Mouse (Mus musculus): Measurements from ENCODE around the gene Gtf2ird1.
"Not testable (repeated sequence)": the region's sequence is repeated elsewhere in the genome, so short reads cannot be mapped to it uniquely, and the experiment has no call there.

Gene Gtf2ird1

DNA sequence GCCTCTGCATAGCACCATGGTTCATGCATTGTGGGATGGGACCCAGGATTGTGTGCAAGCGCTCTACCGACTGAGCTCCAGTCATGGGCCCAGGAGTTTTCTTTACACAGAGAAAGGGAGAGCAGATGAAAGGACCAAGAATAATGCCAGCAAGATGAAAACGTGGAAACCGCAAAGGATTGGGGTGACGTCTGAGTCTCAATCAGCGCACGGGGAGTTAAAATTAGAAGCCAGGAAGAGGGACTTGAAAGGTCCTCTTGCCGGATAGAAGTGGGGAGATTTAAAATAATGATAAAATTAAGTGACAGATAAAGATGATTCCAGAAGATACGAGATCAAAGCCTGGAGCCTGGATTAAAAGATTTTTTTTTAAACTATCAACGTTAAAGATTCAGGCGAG is 25.8 kb upstream of the Gtf2ird1 start:
- in situ Hi-C loops (cut with MboI; ENCODE audit: unreplicated experiment in 2 of 2), result loop anchor here (5.0 kb wide), 3 partner anchors 100 to 300 kb away; partner anchors contain the start of gene Gtf2ird2 (in 1 of the 2)

DNA sequence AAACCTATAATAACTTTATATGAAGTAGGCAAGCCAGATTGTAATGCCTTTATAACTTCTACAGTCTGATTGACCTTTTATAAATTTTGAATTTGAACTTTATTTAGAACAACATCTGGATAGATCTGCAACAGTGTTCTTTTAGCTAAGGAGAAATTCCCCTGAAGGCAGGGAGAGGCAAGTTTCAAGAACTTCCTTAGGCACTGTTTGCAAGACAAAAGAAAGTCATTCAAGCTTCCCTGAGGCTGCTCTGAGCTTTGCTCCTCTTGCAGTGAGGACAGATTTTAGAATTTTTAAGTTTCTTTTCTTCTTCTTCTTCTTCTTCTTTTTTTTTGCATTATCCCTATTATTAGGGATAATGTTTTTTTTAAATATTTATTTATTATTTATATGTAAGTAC is 22.4 kb upstream of the Gtf2ird1 start:
- in situ Hi-C loops (cut with MboI; ENCODE audit: unreplicated experiment in 2 of 2), result not testable (repeated sequence)

DNA sequence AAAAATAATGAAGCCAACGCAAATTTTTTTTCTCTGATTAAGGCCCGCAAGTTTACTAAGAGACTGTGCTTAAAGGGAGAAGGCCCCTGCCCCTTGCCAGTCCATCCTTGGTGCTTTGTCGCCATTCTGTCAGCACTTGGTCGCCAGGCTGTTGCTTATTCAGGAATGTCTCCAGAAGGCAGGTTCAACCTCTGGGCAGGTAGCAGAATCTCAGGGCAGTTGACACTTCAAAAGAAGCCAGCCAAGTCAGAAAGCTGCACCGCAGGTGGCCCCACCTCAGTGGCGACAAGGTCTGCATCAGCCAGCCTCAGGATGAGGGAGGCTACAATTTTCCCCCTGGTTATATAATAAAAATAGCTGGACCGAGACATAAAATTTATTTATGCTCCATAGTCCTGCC is 19.2 kb upstream of the Gtf2ird1 start:
- in situ Hi-C loops (cut with MboI; ENCODE audit: unreplicated experiment in 2 of 2), result not testable (repeated sequence)

DNA sequence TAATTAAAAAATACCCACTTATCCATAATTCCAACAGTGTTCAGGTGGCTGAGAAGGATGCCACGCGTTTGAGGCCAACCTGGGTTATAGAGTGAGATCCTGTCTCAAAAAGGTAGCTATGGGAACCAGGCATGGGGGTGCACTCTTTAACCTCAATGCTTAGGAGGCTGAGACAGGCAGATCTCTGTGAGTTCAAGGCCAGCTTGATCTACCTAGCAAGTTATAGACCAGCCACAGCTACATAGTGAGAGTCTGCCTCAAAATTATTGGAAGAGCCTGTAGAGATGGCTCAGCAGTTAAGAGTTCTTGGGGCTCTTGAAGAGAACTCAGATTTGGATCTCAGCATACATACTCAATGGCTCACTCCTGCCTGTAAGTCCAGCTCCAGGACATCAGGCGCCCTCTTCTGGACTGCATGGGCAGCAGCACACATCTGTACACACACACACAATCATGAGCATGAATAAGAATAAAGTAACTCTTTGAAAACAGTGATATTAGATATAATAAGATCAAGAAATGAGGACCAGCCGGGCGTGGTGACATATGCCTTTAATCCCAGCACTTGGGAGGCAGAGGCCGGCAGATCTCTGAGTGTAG is 18.6 kb upstream of the Gtf2ird1 start:
- in situ Hi-C loops (cut with MboI; ENCODE audit: unreplicated experiment in 2 of 2), result no loop called here

- in situ Hi-C loops (cut with MboI; ENCODE audit: unreplicated experiment in 2 of 2), result no loop called here
These were observed 17.4 kb upstream of the Gtf2ird1 start for GRCm38 (mm10) chr5:134473902-134474301.

DNA sequence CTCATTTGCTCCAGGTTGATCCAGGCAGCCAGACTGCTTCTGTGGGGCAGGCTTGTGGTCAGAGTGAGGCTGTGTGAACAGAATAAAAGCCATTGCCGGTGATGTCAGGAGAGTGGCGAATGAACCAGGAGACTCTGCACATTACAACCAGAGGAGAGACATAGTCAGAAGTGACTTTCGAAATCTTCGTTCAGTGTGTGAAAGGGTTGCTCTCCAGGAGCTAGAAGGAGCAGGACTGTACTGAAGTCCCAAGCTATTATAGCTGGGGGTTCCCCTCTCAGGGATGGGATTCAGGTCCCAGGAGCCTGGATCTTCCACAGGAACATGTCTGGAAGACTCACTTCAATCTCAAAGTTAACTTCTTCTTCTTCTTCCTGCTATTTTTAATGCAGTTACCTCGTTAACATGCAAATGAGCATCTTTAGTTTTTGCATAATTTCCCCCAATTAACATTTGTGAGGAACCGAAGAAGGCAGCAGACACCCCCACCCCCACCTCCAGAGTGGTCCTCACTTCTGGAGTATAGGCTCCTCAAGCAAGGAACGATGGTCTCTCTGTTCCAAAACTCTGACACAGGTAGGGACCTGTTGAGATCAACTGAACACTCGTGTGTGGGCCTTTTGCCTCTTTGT is 14.1 kb upstream of the Gtf2ird1 start:
- in situ Hi-C loops (cut with MboI; ENCODE audit: unreplicated experiment in 2 of 2), result no loop called here

DNA sequence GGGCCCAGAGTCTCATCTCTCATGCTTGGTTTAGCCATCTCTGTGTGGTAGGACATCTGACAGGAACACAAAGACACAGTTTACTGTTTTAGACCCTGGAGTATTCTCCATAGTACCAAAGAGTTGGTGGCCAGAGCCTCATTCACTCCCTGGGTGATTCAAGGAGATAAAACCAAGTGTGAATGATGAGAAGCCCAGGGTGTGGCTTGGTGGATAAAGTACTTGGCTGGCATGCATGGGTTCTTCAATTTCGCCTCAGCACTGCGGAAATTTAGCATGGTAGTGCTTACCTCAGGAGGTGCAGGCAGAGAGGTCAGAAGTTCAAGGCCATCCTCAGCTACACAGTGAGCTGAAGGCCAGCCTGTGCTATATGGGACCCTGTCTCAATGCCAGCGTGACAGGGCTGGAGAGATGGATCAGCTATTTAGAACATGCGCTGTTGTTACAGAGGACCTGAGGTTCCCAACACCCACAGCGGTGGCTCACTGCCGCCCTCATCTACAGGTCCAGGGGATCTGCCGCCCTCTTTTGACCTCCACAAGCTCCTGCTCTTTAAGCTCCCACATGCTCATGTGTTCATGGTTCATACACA is 13.1 kb upstream of the Gtf2ird1 start:
- in situ Hi-C loops (cut with MboI; ENCODE audit: unreplicated experiment in 2 of 2), result no loop called here

DNA sequence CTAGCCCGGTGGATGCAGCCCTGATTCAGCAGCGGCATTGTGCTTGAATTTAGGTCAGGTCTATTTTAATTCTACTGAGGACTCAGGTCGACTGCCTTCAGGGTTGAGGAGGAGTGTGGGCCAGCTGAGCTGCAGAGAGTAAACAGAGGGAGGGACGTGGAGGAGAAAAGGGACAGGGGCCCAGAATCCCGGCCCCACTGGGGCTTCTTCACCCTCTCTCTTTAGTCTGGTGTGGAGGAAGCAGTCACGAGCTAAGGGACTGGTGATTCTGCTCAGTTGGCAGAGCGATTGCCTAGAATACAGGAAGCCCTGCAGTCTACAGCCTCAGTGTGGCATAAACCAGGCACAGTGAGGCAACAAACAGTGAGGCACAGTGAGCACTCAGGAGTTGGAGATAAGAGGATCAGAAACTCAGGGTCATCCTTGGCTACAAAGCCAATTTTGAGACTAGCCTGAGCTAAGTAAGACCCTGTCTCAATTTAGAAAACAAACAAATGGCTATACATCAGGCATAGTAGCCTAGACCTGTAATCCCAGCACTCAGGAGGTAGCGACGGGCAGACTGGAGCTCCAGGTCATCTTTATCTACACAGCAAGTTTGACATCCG is 11.7 kb upstream of the Gtf2ird1 start:
- in situ Hi-C loops (cut with MboI; ENCODE audit: unreplicated experiment in 2 of 2), result no loop called here

GRCm38 (mm10) chr5:134467030-134467549 is 10.6 kb upstream of the Gtf2ird1 start:
- in situ Hi-C loops (cut with MboI; ENCODE audit: unreplicated experiment in 2 of 2), result no loop called here

GRCm38 (mm10) chr5:134466296-134467029 is 9.9 kb upstream of the Gtf2ird1 start:
- in situ Hi-C loops (cut with MboI; ENCODE audit: unreplicated experiment in 2 of 2), result no loop called here

- in situ Hi-C loops (cut with MboI; ENCODE audit: unreplicated experiment in 2 of 2), result no loop called here
These were observed 8.7 kb upstream of the Gtf2ird1 start for GRCm38 (mm10) chr5:134465197-134465596.

GRCm38 (mm10) chr5:134464225-134464624 is 7.7 kb upstream of the Gtf2ird1 start:
- in situ Hi-C loops (cut with MboI; ENCODE audit: unreplicated experiment in 2 of 2), result no loop called here

- in situ Hi-C loops (cut with MboI; ENCODE audit: unreplicated experiment in 2 of 2), result no loop called here
These were observed 6.2 kb upstream of the Gtf2ird1 start for GRCm38 (mm10) chr5:134462731-134463130.

DNA sequence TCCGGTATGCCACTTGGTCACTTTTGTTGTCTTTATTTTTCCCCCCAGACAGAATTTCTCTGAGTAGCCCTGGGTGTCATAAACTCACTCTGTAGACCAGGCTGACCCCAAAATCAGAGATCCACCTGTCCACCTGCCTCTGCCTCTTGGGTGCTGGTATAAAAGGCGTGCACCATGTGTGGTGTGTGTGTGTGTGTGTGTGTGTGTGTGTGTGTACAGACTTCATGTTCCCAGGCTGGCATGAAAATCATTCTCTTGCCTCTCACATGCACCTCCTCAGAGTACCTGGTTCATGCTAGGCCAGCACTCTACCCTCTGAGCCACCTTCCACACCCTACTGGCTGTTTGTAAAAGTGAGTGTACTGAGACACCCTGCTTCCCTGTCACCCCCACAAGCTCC is 5.8 kb upstream of the Gtf2ird1 start:
- in situ Hi-C loops (cut with MboI; ENCODE audit: unreplicated experiment in 2 of 2), result no loop called here

DNA sequence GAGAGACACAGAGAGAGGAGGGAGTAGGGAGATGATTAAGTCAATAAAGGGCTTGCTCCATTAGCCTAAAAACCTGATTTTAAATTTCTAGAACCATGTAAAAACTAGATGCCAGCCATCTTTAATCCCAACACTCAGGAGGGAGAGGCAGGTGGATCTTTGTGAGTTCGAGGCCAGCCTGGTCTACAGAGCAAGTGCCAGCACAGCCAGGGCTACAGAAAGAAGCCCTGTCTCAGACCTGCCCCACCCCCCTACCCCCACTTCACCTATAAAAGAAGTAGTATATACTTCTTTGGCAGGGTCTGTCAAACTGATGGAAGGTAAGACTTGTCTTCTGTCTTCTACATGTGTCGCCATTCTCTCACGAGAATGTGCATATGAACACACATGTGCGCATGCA is 4.0 kb upstream of the Gtf2ird1 start:
- in situ Hi-C loops (cut with MboI; ENCODE audit: unreplicated experiment in 2 of 2), result no loop called here

DNA sequence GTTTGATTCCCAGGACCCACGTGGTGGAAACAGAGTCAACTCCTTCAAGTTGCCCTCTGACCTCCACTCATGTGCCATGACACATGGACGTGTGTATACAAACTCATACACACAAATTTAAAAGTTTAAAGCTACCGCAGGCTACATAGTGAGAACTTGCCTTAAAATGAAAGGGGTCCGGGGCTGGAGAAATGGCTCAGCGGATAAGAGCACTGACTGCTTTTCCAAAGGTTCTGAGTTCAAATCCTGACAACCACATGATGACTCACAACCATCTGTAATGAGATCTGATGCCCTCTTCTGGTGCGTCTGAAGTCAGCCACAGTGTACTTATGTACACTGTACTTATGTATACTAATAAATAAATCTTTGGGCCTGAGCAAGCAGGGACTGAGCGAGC is 2.6 kb upstream of the Gtf2ird1 start:
- in situ Hi-C loops (cut with MboI; ENCODE audit: unreplicated experiment in 2 of 2), result no loop called here

- in situ Hi-C loops (cut with MboI; ENCODE audit: unreplicated experiment in 2 of 2), result no loop called here
These were observed 1.9 kb upstream of the Gtf2ird1 start for GRCm38 (mm10) chr5:134458416-134458815.

- in situ Hi-C loops (cut with MboI; ENCODE audit: unreplicated experiment in 2 of 2), result no loop called here
These were observed 855 bp upstream of the Gtf2ird1 start for GRCm38 (mm10) chr5:134457371-134457770.

- in situ Hi-C loops (cut with MboI; ENCODE audit: unreplicated experiment in 2 of 2), result no loop called here
These were observed 547 bp downstream of the Gtf2ird1 start for GRCm38 (mm10) chr5:134455914-134456423.

DNA sequence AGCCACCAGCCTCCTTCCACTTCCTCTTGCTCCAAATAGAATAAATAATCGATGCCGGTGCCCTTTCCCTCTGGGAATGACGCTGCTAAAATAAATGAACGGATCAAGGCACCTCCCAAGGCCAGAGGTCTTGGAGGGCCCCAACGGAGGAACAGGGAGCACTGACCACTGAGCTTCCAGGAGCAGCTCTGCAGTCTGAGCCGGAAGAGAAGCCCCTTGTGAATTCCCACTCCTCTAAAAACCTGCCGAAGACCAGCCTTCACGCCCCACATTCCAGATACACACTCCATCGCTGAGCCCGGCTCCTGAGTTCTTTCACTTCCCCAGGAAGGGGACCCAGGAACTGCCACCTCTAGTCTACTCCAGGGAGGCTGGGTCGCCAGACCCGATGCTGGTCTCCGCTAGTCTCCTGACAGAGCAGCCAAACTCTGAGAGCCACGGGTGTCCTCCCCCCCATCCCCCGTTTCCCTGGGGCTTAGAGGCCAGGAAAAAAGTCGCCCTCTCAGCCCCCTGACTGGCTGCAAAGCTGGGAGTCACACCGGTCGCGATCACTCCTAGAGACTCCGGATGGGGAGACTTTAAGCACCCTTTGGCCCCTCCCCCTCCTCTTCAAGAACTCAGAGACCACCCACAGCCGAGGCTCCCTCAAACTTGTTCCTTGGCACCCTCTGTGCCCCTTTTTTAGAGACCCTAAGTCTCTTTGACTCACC is 1.2 kb downstream of the Gtf2ird1 start:
- in situ Hi-C loops (cut with MboI; ENCODE audit: unreplicated experiment in 2 of 2), result no loop called here

Measured in v-Abl transformed pro-B cells (cell line).